Mouse (Mus musculus) forebrain, embryonic 16.5 days (tissue): ENCODE data around the gene Med20. TPM values are rescaled to one million over a fixed set of nuclear protein-coding genes. Genes with fewer than 3 reads are reported as not detected.
"Not testable (repeated sequence)": the region's sequence is repeated elsewhere in the genome, so short reads cannot be mapped to it uniquely, and the experiment has no call there.

Experiments
- ATAC-seq: fragments of 200-750 bp; cut with Nextera tagmentation; 2 replicates; pipeline ENCODE4 v1.8.0; 2017; ENCODE audit warnings: mild to moderate bottlenecking, moderate library complexity
- H3K27ac ChIP-seq: fragments of 300-500 bp; sonication (generic); 2 replicates; pipeline ENCODE4 v1.5.1; 2014; ENCODE audit warnings: low read length, control low read depth
- H3K27me3 ChIP-seq: fragments of 300-500 bp; sonication (generic); replicated peaks from 2 replicates; pipeline ENCODE4 v1.6.1; 2014; ENCODE audit warnings: low read length; ENCODE audit not compliant: control insufficient read depth, insufficient read depth
- H3K36me3 ChIP-seq: fragments of 300-500 bp; sonication (generic); 2 replicates; pipeline ENCODE4 v1.6.1; 2014; ENCODE audit not compliant: control insufficient read depth, insufficient read depth
- H3K4me1 ChIP-seq: fragments of 300-500 bp; sonication (generic); replicated peaks from 2 replicates; pipeline ENCODE4 v1.6.1; 2014; ENCODE audit warnings: low read length; ENCODE audit not compliant: control insufficient read depth, insufficient read depth
- H3K4me2 ChIP-seq: fragments of 300-500 bp; sonication (generic); 2 replicates; pipeline ENCODE4 v1.6.1; 2014; ENCODE audit warnings: mild to moderate bottlenecking, low read length, control low read depth
- H3K4me3 ChIP-seq: fragments of 300-500 bp; sonication (generic); replicated peaks from 2 replicates; pipeline ENCODE4 v1.5.1; 2014; ENCODE audit warnings: mild to moderate bottlenecking, low read length, control low read depth
- H3K9ac ChIP-seq: fragments of 300-500 bp; sonication (generic); replicated peaks from 2 replicates; pipeline ENCODE4 v1.6.1; 2014; ENCODE audit warnings: low read depth, low read length, control low read depth
- H3K9me3 ChIP-seq: fragments of 300-500 bp; sonication (generic); 2 replicates; pipeline ENCODE4 v1.6.1; 2016; ENCODE audit warnings: low read length; ENCODE audit not compliant: control insufficient read depth
- WGBS: fragments of 180-500 bp; shearing (Covaris S2); extraction: QIAGEN DNeasy Blood & Tissue Kit; methylation state at CpG from one replicate; pipeline ENCODE4 v1.1.7; 2014; 5-methylcytosine and 5-hydroxymethylcytosine counted together
- polyA plus RNA-seq: library from polyadenylated mRNA; unstranded; fragments of >200 nt; fragmentation: Nextera tagmentation; extraction: Ambion mirVana; gene quantifications from 2 replicates; pipeline ENCODE4 v1.2.1, GENCODE M21; 2015

Gene Med20
- polyA plus RNA-seq, 1 experiment from 2014 or later: 51.6 TPM

DNA sequence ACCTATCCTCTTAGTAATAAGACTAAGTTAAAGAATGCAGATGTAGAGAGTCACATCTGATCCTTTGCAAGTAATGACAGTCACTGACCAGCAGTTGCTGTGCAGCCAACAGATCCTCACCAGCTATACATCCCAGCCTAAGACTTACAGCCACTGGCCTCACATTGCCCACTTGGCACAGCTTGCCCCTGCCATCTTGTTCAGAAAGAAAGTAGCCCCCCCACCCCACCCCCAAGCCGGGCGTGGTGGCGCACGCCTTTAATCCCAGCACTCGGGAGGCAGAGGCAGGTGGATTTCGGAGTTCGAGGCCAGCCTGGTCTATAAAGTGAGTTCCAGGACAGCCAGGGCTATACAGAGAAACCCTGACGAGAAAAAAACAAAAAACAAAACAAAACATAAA, 43.0 kb downstream of the Med20 start:
- WGBS: 91% methylated on average over 8 of the region's 8 CpGs
- not testable (repeated sequence) for H3K4me2 ChIP-seq, H3K36me3 ChIP-seq, H3K4me1 ChIP-seq, H3K9ac ChIP-seq, H3K27ac ChIP-seq, H3K27me3 ChIP-seq, ATAC-seq, H3K9me3 ChIP-seq, H3K4me3 ChIP-seq

DNA sequence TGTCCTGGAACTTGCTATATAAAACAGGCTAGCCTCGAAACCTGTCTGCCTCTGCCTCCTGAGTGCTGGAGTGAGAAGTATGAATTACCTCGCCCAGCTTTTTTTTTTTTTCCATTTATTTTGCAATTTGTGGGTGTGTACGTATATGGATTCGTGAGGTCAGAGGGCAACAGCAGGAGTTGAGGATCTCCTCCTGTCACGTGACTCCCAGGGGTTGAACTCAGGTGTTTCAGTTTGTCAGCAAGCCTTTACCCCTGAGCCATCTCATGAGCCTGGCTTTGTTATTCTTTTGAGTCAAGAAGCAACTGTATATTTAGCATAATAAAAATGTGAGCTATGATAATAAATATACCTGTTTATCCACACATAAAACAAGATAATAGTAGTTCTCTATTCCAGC, 44.3 kb downstream of the Med20 start:
- WGBS: 84% methylated on average over 5 of the region's 5 CpGs

DNA sequence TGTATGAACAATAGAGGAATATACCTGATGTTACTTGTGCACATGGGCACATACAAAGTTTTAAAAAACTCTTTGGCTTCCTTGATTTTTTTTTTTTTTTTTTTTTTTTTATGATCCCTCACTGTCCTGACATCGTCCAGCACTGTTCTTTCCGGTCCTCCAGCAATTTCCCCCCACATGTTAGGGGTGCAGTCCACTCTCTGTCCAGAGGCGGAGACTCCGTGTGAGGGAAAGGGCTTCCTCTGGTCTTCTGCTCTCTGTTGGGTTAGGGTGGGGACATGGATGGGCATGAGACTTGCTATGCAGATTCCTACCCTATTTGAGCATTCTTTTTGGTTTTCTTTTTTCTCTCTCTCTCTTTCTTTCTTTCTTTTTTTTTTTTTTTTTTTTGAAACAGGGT, 46.5 kb downstream of the Med20 start:
- Histone ChIP-seq H3K9ac (no peak overlapping the region), H3K27ac (no peak overlapping the region), H3K4me3 (no peak overlapping the region), H3K9me3 (no peaks in the 10 kb centered on the region), H3K36me3 (no peaks in the 10 kb centered on the region), H3K27me3 (no peaks in the 10 kb centered on the region), H3K4me2 (no peak overlapping the region), H3K4me1 (no peaks in the 10 kb centered on the region)
- 85% methylated on average over 4 of the region's 4 CpGs for WGBS
- ATAC-seq: no peak

More for the DNA sequence above, 44.3 kb downstream of the Med20 start:
- H3K27me3 ChIP-seq: no peaks in the 10 kb centered on the region
- no peak for ATAC-seq
- H3K9ac ChIP-seq: no peak overlapping the region
- H3K36me3 ChIP-seq: no peaks in the 10 kb centered on the region
- no peaks in the 10 kb centered on the region for H3K9me3 ChIP-seq
- H3K4me1 ChIP-seq: no peaks in the 10 kb centered on the region
- no peak overlapping the region for H3K4me3 ChIP-seq
- H3K27ac ChIP-seq: no peak overlapping the region
- no peak overlapping the region for H3K4me2 ChIP-seq

- Histone ChIP-seq H3K9ac (no peak overlapping the region), H3K9me3 (no peaks in the 10 kb centered on the region), H3K27ac (no peak overlapping the region), H3K36me3 (no peaks in the 10 kb centered on the region), H3K27me3 (no peaks in the 10 kb centered on the region), H3K4me2 (no peak overlapping the region), H3K4me1 (no peaks in the 10 kb centered on the region), H3K4me3 (no peak overlapping the region)
- ATAC-seq: no peak
- WGBS: 90% methylated on average over 3 of the region's 3 CpGs
Measured at GRCm38 (mm10) chr17:47658741-47659243, 47.4 kb downstream of the Med20 start.

DNA sequence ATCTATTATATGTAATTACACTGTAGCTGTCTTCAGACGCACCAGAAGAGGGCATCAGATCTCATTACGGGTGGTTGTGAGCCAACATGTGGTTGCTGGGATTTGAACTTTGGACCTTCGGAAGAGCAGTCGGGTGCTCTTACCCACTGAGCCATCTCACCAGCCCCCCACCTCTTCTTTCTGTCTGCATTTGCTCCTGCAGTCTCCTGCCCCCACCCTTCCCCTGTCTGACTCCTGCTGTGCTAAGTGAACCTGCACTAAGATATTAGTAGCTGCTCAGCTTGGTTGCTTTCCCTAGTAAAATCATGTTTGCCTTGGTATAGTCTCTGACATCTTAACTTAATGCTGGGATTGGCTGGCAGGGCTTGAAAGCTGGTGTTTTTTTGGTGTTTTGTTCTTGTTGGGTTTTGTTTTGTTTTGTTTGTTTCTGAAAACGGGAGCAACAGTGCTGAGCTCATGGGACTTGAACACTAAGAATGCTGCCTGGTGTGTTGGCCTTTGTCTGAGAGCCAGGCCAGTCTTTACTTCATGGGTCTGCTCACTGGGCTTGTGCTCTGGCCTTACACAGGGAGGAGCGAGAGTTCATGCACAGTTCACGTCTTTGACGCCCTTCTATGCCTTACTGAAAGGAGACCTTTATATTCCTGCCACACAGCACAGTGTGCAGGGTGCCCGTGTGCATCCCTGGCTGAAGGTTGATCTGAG, 51.8 kb downstream of the Med20 start:
- Histone ChIP-seq H3K27me3 (no peaks in the 10 kb centered on the region), H3K4me2 (no peak overlapping the region), H3K27ac (no peak overlapping the region), H3K9ac (no peak overlapping the region), H3K9me3 (no peaks in the 10 kb centered on the region), H3K36me3 (no peaks in the 10 kb centered on the region), H3K4me1 (no peaks in the 10 kb centered on the region), H3K4me3 (no peak overlapping the region)
- ATAC-seq: peak; percentile 54
- 20% methylated on average over 9 of the region's 9 CpGs for WGBS

GRCm38 (mm10) chr17:47664474-47664873, 53.1 kb downstream of the Med20 start:
- WGBS: 88% methylated on average over 7 of the region's 7 CpGs

GRCm38 (mm10) chr17:47669166-47669565, 57.8 kb downstream of the Med20 start:
- WGBS: 33% methylated on average over 4 of the region's 4 CpGs

More at GRCm38 (mm10) chr17:47664474-47664873, 53.1 kb downstream of the Med20 start:
- no peaks in the 10 kb centered on the region for H3K27me3 ChIP-seq
- no peak overlapping the region for H3K4me3 ChIP-seq
- no peak overlapping the region for H3K4me2 ChIP-seq
- H3K4me1 ChIP-seq: peaks cover 6% of the 10 kb centered on the region
- H3K27ac ChIP-seq: no peak overlapping the region
- no peak for ATAC-seq
- no peak overlapping the region for H3K9ac ChIP-seq
- no peaks in the 10 kb centered on the region for H3K36me3 ChIP-seq
- no peaks in the 10 kb centered on the region for H3K9me3 ChIP-seq

DNA sequence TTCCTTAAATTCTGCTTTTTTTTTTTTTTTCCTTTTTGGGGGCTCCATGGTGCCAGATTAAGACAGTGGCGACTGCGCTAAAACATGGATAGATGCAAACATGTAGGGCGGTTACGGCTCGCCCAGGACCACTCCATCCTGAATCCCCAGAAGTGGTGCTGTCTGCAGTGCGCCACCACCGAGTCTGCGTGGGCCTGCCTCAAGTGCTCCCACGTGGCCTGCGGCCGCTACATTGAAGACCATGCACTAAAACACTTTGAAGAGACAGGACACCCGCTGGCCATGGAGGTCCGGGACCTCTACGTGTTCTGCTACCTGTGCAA, 60.6 kb downstream of the Med20 start:
- no peaks in the 10 kb centered on the region for H3K9me3 ChIP-seq
- H3K27ac ChIP-seq: no peak overlapping the region
- peak overlapping the region; percentile 25 for H3K4me3 ChIP-seq
- WGBS: 19% methylated on average over 14 of the region's 14 CpGs
- H3K27me3 ChIP-seq: peaks cover 7% of the 10 kb centered on the region; the same call in 1 of the 2 replicates
- H3K4me1 ChIP-seq: peaks cover 14% of the 10 kb centered on the region
- peak overlapping the region; percentile 38; the same call in 1 of the 2 replicates for H3K9ac ChIP-seq
- no peaks in the 10 kb centered on the region; the same call in 1 of the 2 replicates for H3K36me3 ChIP-seq
- ATAC-seq: no peak
- H3K4me2 ChIP-seq: peak overlapping the region; percentile 45

More at GRCm38 (mm10) chr17:47669166-47669565, 57.8 kb downstream of the Med20 start:
- H3K27ac ChIP-seq: no peak overlapping the region
- no peak overlapping the region for H3K9ac ChIP-seq
- H3K9me3 ChIP-seq: no peaks in the 10 kb centered on the region
- H3K27me3 ChIP-seq: peaks cover 7% of the 10 kb centered on the region; the same call in 1 of the 2 replicates
- no peak overlapping the region for H3K4me3 ChIP-seq
- H3K4me2 ChIP-seq: no peak overlapping the region
- ATAC-seq: peak; percentile 77
- peaks cover 14% of the 10 kb centered on the region for H3K4me1 ChIP-seq
- no peaks in the 10 kb centered on the region; the same call in 1 of the 2 replicates for H3K36me3 ChIP-seq

DNA sequence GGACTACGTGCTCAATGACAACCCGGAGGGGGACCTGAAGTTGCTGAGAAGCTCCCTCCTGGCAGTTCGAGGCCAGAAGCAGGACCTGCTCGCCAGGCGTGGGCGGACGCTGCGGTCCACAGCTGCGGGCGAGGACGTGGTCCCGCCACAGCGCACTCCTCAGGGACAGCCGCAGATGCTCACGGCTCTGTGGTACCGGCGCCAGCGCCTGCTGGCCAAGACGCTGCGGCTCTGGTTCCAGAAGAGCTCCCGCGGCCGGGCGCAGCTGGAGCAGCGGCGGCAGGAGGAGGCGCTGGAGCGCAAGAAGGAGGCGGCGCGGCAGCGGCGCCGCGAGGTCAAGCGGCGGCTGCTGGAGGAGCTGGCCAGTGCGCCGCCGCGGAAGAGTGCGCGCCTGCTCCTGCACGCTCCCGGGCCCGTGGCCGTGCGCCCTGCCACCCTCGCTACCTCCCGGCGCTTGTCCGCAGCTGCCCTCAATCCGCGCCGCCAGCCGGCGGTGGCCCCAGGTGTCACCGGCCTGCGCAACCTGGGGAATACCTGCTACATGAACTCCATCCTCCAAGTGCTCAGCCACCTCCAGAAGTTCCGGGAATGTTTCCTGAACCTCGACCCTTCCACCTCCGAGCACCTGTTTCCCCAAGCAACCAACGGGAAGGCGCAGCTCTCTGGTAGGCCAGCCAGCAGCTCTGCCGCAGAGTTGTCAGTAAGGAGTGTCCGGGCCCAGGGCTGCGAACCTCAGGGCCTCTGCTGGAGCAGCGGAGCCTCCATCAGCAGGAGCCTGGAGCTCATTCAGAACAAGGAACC, 61.1 kb downstream of the Med20 start:
- H3K4me1 ChIP-seq: peaks cover 14% of the 10 kb centered on the region
- no peak overlapping the region for H3K27ac ChIP-seq
- H3K4me3 ChIP-seq: peak overlapping the region; percentile 25
- no peaks in the 10 kb centered on the region; the same call in 1 of the 2 replicates for H3K36me3 ChIP-seq
- WGBS: 7% methylated on average over 65 of the region's 68 CpGs
- peak; percentile 21; the same call in 1 of the 2 replicates for ATAC-seq
- H3K27me3 ChIP-seq: peaks cover 7% of the 10 kb centered on the region; the same call in 1 of the 2 replicates
- H3K4me2 ChIP-seq: peak overlapping the region; percentile 45
- no peaks in the 10 kb centered on the region for H3K9me3 ChIP-seq
- H3K9ac ChIP-seq: peak overlapping the region; percentile 38
